Mouse (Mus musculus): Measurements from ENCODE around the gene Nisch. TPM values are rescaled to one million over a fixed set of nuclear protein-coding genes. Genes with fewer than 3 reads are reported as not detected.

The Nisch gene
- polyA plus RNA-seq, 1 experiment from 2014 or later, result 368 TPM

DNA sequence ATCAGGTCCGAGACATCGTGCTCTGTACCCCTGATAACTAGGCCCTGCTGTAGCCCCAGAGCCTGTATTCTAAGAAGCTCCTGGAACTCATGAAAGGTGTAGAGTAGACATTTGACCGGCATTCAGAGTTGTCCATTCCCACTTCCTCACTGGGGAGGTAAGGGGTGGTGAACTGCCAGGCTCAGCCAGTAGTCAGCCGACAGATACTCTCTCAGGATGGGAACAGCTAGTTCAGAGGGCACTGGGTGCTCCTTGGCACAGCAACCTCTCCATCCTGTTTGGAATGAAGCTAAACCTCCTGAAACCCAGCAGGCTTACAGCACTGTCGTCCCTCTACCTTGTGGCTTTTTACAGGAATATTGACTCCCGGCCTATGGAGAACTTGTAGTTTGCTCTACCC, 4.9 kb downstream of the Nisch start:
- H3K9me3 ChIP-seq (ENCODE audit: control insufficient read depth, low read depth, low read length), result no peaks in the 10 kb centered on the region
- no peaks in the 10 kb centered on the region for H3K4me1 ChIP-seq (ENCODE audit: control insufficient read depth, insufficient read depth, low read length)
- H3K4me3 ChIP-seq (ENCODE audit: low read depth, low read length), result no peak overlapping the region
- no peak overlapping the region for H3K9ac ChIP-seq (replicated peaks; ENCODE audit: low read depth, low read length)
- no peak overlapping the region for H3K4me2 ChIP-seq (replicated peaks; ENCODE audit: low read depth, low read length)
- no peaks in the 10 kb centered on the region for H3K36me3 ChIP-seq (ENCODE audit: control insufficient read depth, insufficient read depth, low read length)
- 82% methylated on average over 6 of the region's 6 CpGs for WGBS
- H3K27me3 ChIP-seq (ENCODE audit: control insufficient read depth, insufficient read depth, low read length), result no peaks in the 10 kb centered on the region
- no peak for ATAC-seq (ENCODE audit: insufficient number of reproducible peaks, insufficient read depth, low FRiP score, low read depth)
- no peak overlapping the region for H3K27ac ChIP-seq (ENCODE audit: low read length)

GRCm38 (mm10) chr14:31209133-31209557, 7.6 kb downstream of the Nisch start:
- Histone ChIP-seq H3K4me1 (ENCODE audit: control insufficient read depth, insufficient read depth, low read length) (peaks cover 10% of the 10 kb centered on the region; the same call in 1 of the 2 replicates), H3K4me2 (replicated peaks; ENCODE audit: low read depth, low read length) (no peak overlapping the region), H3K36me3 (ENCODE audit: control insufficient read depth, insufficient read depth, low read length) (peaks cover 7% of the 10 kb centered on the region; the same call in 1 of the 2 replicates), H3K9ac (replicated peaks; ENCODE audit: low read depth, low read length) (0 out of 2 replicates have a peak overlapping the region, but pooled peaks have one; percentile 14), H3K4me3 (ENCODE audit: low read depth, low read length) (no peak overlapping the region), H3K9me3 (ENCODE audit: control insufficient read depth, low read depth, low read length) (no peaks in the 10 kb centered on the region), H3K27ac (ENCODE audit: low read length) (no peak overlapping the region), H3K27me3 (ENCODE audit: control insufficient read depth, insufficient read depth, low read length) (no peaks in the 10 kb centered on the region)
- no peak for ATAC-seq (ENCODE audit: insufficient number of reproducible peaks, insufficient read depth, low FRiP score, low read depth)
- WGBS, result 71% methylated on average over 4 of the region's 4 CpGs

DNA sequence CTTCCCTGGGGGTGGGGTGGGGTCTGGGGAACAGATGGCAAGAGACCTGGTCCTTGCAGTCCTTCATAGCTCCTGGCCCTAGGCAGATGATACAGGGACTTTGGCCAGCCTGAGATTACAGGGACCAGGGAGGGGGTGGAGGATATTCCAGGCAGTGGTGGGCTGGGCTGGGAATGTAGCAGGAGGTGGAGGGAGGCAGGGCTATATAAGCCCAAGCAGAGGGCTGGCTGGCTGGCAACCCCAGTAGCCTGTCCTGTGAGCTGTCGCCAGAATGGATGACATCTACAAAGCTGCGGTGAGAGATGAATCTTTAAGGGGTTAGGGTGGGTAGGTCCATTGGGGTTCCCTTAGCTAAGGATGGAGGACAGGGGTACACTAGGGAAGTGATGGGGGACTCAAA, 8.7 kb downstream of the Nisch start, which contains the start of gene Tnnc1:
Gene Tnnc1 (plus strand): TSS at position 229 of the 400 bp plus-strand sequence.
- ATAC-seq (ENCODE audit: insufficient number of reproducible peaks, insufficient read depth, low FRiP score, low read depth), result no peak
- H3K4me2 ChIP-seq (replicated peaks; ENCODE audit: low read depth, low read length), result peak within 1 kb of the TSS; percentile 66
- H3K4me1 ChIP-seq (ENCODE audit: control insufficient read depth, insufficient read depth, low read length), result peaks cover 10% of the 10 kb centered on the region; the same call in 1 of the 2 replicates
- 71% methylated on average over 2 of the region's 2 CpGs for WGBS
- peaks cover 17% of the 10 kb centered on the region for H3K36me3 ChIP-seq (ENCODE audit: control insufficient read depth, insufficient read depth, low read length)
- no peak within 1 kb of the TSS for H3K9ac ChIP-seq (replicated peaks; ENCODE audit: low read depth, low read length)
- H3K4me3 ChIP-seq (ENCODE audit: low read depth, low read length), result peak within 1 kb of the TSS; percentile 82; the same call in 1 of the 2 replicates
- H3K27ac ChIP-seq (ENCODE audit: low read length), result no peak within 1 kb of the TSS
- no peaks in the 10 kb centered on the region for H3K9me3 ChIP-seq (ENCODE audit: control insufficient read depth, low read depth, low read length)
- no peaks in the 10 kb centered on the region for H3K27me3 ChIP-seq (ENCODE audit: control insufficient read depth, insufficient read depth, low read length)

- peak; percentile 23; the same call in 1 of the 2 replicates for ATAC-seq (ENCODE audit: insufficient number of reproducible peaks, insufficient read depth, low FRiP score, low read depth)
- H3K4me1 ChIP-seq (ENCODE audit: control insufficient read depth, insufficient read depth, low read length), result peaks cover 10% of the 10 kb centered on the region; the same call in 1 of the 2 replicates
- H3K9ac ChIP-seq (replicated peaks; ENCODE audit: low read depth, low read length), result 0 out of 2 replicates have a peak overlapping the region, but pooled peaks have one; percentile 91
- no peaks in the 10 kb centered on the region for H3K9me3 ChIP-seq (ENCODE audit: control insufficient read depth, low read depth, low read length)
- no peaks in the 10 kb centered on the region for H3K27me3 ChIP-seq (ENCODE audit: control insufficient read depth, insufficient read depth, low read length)
- no peak overlapping the region for H3K27ac ChIP-seq (ENCODE audit: low read length)
- H3K4me3 ChIP-seq (ENCODE audit: low read depth, low read length), result peak overlapping the region; percentile 82
- WGBS, result 81% methylated on average over 13 of the region's 13 CpGs
- peak overlapping the region; percentile 66 for H3K4me2 ChIP-seq (replicated peaks; ENCODE audit: low read depth, low read length)
- peaks cover 26% of the 10 kb centered on the region for H3K36me3 ChIP-seq (ENCODE audit: control insufficient read depth, insufficient read depth, low read length)
Measured at GRCm38 (mm10) chr14:31207070-31207830, 9.5 kb downstream of the Nisch start.

GRCm38 (mm10) chr14:31206472-31206981, 10.2 kb downstream of the Nisch start:
- peak overlapping the region; percentile 66 for H3K4me2 ChIP-seq (replicated peaks; ENCODE audit: low read depth, low read length)
- peak; percentile 70 for ATAC-seq (ENCODE audit: insufficient number of reproducible peaks, insufficient read depth, low FRiP score, low read depth)
- no peaks in the 10 kb centered on the region for H3K27me3 ChIP-seq (ENCODE audit: control insufficient read depth, insufficient read depth, low read length)
- H3K27ac ChIP-seq (ENCODE audit: low read length), result peak overlapping the region; percentile 92
- peaks cover 10% of the 10 kb centered on the region; the same call in 1 of the 2 replicates for H3K4me1 ChIP-seq (ENCODE audit: control insufficient read depth, insufficient read depth, low read length)
- WGBS, result under 1% methylated on average over 45 of the region's 48 CpGs
- peaks cover 33% of the 10 kb centered on the region for H3K36me3 ChIP-seq (ENCODE audit: control insufficient read depth, insufficient read depth, low read length)
- peak overlapping the region; percentile 82 for H3K4me3 ChIP-seq (ENCODE audit: low read depth, low read length)
- H3K9ac ChIP-seq (replicated peaks; ENCODE audit: low read depth, low read length), result peak overlapping the region; percentile 91
- no peaks in the 10 kb centered on the region for H3K9me3 ChIP-seq (ENCODE audit: control insufficient read depth, low read depth, low read length)

- Histone ChIP-seq H3K4me3 (ENCODE audit: low read depth, low read length) (peak overlapping the region; percentile 82), H3K9me3 (ENCODE audit: control insufficient read depth, low read depth, low read length) (no peaks in the 10 kb centered on the region), H3K9ac (replicated peaks; ENCODE audit: low read depth, low read length) (peak overlapping the region; percentile 91), H3K4me2 (replicated peaks; ENCODE audit: low read depth, low read length) (peak overlapping the region; percentile 66), H3K27ac (ENCODE audit: low read length) (peak overlapping the region; percentile 92), H3K27me3 (ENCODE audit: control insufficient read depth, insufficient read depth, low read length) (no peaks in the 10 kb centered on the region), H3K36me3 (ENCODE audit: control insufficient read depth, insufficient read depth, low read length) (peaks cover 40% of the 10 kb centered on the region), H3K4me1 (ENCODE audit: control insufficient read depth, insufficient read depth, low read length) (peaks cover 10% of the 10 kb centered on the region; the same call in 1 of the 2 replicates)
- peak; percentile 53 for ATAC-seq (ENCODE audit: insufficient number of reproducible peaks, insufficient read depth, low FRiP score, low read depth)
- WGBS, result under 1% methylated on average over 39 of the region's 39 CpGs
Measured at GRCm38 (mm10) chr14:31205562-31206467, 10.9 kb downstream of the Nisch start.

- 9% methylated on average over 8 of the region's 8 CpGs for WGBS
- peak overlapping the region; percentile 66 for H3K4me2 ChIP-seq (replicated peaks; ENCODE audit: low read depth, low read length)
- peak overlapping the region; percentile 91 for H3K9ac ChIP-seq (replicated peaks; ENCODE audit: low read depth, low read length)
- no peaks in the 10 kb centered on the region for H3K9me3 ChIP-seq (ENCODE audit: control insufficient read depth, low read depth, low read length)
- peaks cover 44% of the 10 kb centered on the region for H3K36me3 ChIP-seq (ENCODE audit: control insufficient read depth, insufficient read depth, low read length)
- H3K4me1 ChIP-seq (ENCODE audit: control insufficient read depth, insufficient read depth, low read length), result peaks cover 10% of the 10 kb centered on the region; the same call in 1 of the 2 replicates
- peak overlapping the region; percentile 92 for H3K27ac ChIP-seq (ENCODE audit: low read length)
- no peak for ATAC-seq (ENCODE audit: insufficient number of reproducible peaks, insufficient read depth, low FRiP score, low read depth)
- peak overlapping the region; percentile 82 for H3K4me3 ChIP-seq (ENCODE audit: low read depth, low read length)
- H3K27me3 ChIP-seq (ENCODE audit: control insufficient read depth, insufficient read depth, low read length), result no peaks in the 10 kb centered on the region
Measured at GRCm38 (mm10) chr14:31205244-31205561, 11.5 kb downstream of the Nisch start.

GRCm38 (mm10) chr14:31204844-31205243, 11.9 kb downstream of the Nisch start:
- peak overlapping the region; percentile 92 for H3K27ac ChIP-seq (ENCODE audit: low read length)
- H3K9me3 ChIP-seq (ENCODE audit: control insufficient read depth, low read depth, low read length), result no peaks in the 10 kb centered on the region
- H3K9ac ChIP-seq (replicated peaks; ENCODE audit: low read depth, low read length), result peak overlapping the region; percentile 91
- peak overlapping the region; percentile 82 for H3K4me3 ChIP-seq (ENCODE audit: low read depth, low read length)
- H3K36me3 ChIP-seq (ENCODE audit: control insufficient read depth, insufficient read depth, low read length), result peaks cover 47% of the 10 kb centered on the region
- WGBS, result 58% methylated on average over 4 of the region's 4 CpGs
- H3K27me3 ChIP-seq (ENCODE audit: control insufficient read depth, insufficient read depth, low read length), result no peaks in the 10 kb centered on the region
- no peak for ATAC-seq (ENCODE audit: insufficient number of reproducible peaks, insufficient read depth, low FRiP score, low read depth)
- peaks cover 10% of the 10 kb centered on the region; the same call in 1 of the 2 replicates for H3K4me1 ChIP-seq (ENCODE audit: control insufficient read depth, insufficient read depth, low read length)
- peak overlapping the region; percentile 66 for H3K4me2 ChIP-seq (replicated peaks; ENCODE audit: low read depth, low read length)

Data from stomach, embryonic 14.5 days (tissue).